Mouse (Mus musculus): ENCODE data around the gene Tle1. TPM values are rescaled to one million over a fixed set of nuclear protein-coding genes. Genes with fewer than 3 reads are reported as not detected.

The Tle1 gene
- polyA plus RNA-seq (2012; rRNA removed) = 14.7 and 15.7 TPM in 2 replicates

DNA sequence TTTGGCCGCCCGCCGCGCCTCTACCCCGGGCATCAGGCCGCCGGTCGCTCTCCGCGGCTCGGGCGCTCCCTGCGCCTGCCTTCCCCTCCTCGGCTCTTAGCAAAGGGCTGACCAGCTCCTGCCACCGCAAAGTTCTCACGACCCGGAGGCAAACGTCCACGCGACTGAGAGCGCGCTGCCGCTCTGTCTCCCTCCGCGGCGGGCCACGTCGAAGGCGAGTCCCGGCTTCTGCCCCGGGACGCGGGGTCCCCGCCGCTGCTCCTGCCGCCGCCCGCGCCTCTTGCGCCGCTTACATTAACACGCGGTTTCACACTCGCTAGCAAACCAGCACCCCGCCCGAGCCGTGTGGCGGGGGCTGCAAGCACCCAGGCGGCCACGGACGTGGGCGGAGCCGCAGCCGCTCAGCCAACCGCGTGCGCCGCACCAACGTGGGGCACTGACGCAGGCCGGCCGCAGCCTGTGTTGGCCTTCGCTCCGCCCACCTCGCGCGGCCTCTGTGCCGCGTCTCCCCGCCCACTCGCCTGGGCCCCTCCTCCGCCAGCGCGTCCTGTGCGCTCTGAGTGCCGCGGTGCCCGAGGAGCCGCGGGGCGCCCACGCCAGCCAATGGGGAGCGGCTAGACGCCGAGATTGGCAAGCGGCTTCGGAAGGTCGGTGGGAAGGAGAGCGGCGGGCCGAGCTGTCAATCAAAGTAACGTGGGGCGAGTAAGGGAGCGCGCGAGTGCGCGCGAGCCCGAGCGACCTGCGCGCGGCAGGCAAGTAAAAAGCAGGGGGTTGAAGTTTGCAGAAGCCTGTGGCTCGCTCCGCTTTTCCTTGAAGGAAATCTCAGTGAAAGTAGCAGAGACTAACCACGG is at the start of gene Tle1:
Gene Tle1, minus strand, starts transcription at position 361 of the 851 bp plus-strand sequence.

